Mouse (Mus musculus) myocyte (in vitro differentiated cells): ENCODE data around the gene Zfp827. TPM values are rescaled to one million over a fixed set of nuclear protein-coding genes. Genes with fewer than 3 reads are reported as not detected.

Source experiments
- H3K27me3 ChIP-seq: one replicate; pipeline ENCODE4 v1.6.1; 2011; ENCODE audit not compliant: control insufficient read depth, insufficient read depth, insufficient read length
- H3K36me3 ChIP-seq: one replicate; pipeline ENCODE4 v1.6.1; 2011; ENCODE audit not compliant: control insufficient read depth, insufficient read depth
- H3K4me2 ChIP-seq: one replicate; pipeline ENCODE4 v1.6.1; 2011; ENCODE audit warnings: low read depth, control low read depth
- H3K4me3 ChIP-seq: one replicate; pipeline ENCODE4 v1.5.1; 2011; ENCODE audit warnings: mild to moderate bottlenecking, control low read depth, moderate library complexity
- H3K79me2 ChIP-seq: one replicate; pipeline ENCODE4 v1.6.1; 2011; ENCODE audit not compliant: control insufficient read depth, insufficient read depth
- H3ac ChIP-seq: one replicate; pipeline ENCODE4 v1.6.1; 2011; ENCODE audit not compliant: control insufficient read depth, insufficient read length
- CEBPB ChIP-seq: IDR thresholded peaks from 2 replicates; pipeline ENCODE4 v1.6.1; 2011; ENCODE audit warnings: mild to moderate bottlenecking, moderate library complexity; ENCODE audit not compliant: poor library complexity, insufficient read depth, severe bottlenecking
- E2F4 ChIP-seq: IDR thresholded peaks from one replicate; pipeline ENCODE4 v1.6.1; 2011; ENCODE audit warnings: mild to moderate bottlenecking, control low read depth, moderate library complexity; ENCODE audit not compliant: insufficient read depth
- MAX ChIP-seq: IDR thresholded peaks from one replicate; pipeline ENCODE4 v1.6.1; 2011; ENCODE audit warnings: low read depth, mild to moderate bottlenecking, control low read depth
- MYOD1 ChIP-seq, 3 experiments: IDR thresholded peaks; one replicate each; pipeline ENCODE4 v1.6.1; 2011; ENCODE audit warnings: control low read depth in 2 of 3, low read depth in 2 of 3, mild to moderate bottlenecking in 2 of 3, moderate library complexity in 1 of 3; ENCODE audit not compliant: insufficient read length in 2 of 3, control insufficient read depth in 1 of 3
- MYOG ChIP-seq, 3 experiments: IDR thresholded peaks; one replicate each; pipeline ENCODE4 v1.6.1; 2011; ENCODE audit warnings: control low read depth in 2 of 3, low read depth in 2 of 3, mild to moderate bottlenecking in 2 of 3; ENCODE audit not compliant: insufficient read length in 2 of 3, control insufficient read depth in 1 of 3, insufficient read depth in 1 of 3
- POLR2A ChIP-seq: IDR thresholded peaks from one replicate; pipeline ENCODE4 v1.6.1; 2011; ENCODE audit warnings: low read depth, mild to moderate bottlenecking, control low read depth, moderate library complexity; ENCODE audit not compliant: insufficient read length
- POLR2AphosphoS2 ChIP-seq: IDR thresholded peaks from one replicate; pipeline ENCODE4 v1.6.1; 2011; ENCODE audit warnings: low read depth, control low read depth; ENCODE audit not compliant: insufficient read length
- REST ChIP-seq: IDR thresholded peaks from one replicate; pipeline ENCODE4 v1.6.1; 2011; ENCODE audit warnings: mild to moderate bottlenecking, control low read depth, moderate library complexity; ENCODE audit not compliant: insufficient read depth, insufficient read length
- SRF ChIP-seq: IDR thresholded peaks from one replicate; pipeline ENCODE4 v1.6.1; 2011; ENCODE audit warnings: low read depth; ENCODE audit not compliant: control insufficient read depth, insufficient read length
- TCF12 ChIP-seq: IDR thresholded peaks from one replicate; pipeline ENCODE4 v1.6.1; 2011; ENCODE audit warnings: mild to moderate bottlenecking, control low read depth; ENCODE audit not compliant: poor library complexity, insufficient read depth, severe bottlenecking
- TCF3 ChIP-seq: IDR thresholded peaks from one replicate; pipeline ENCODE4 v1.6.1; 2011; ENCODE audit warnings: low read depth, control low read depth; ENCODE audit not compliant: insufficient read length
- USF1 ChIP-seq: IDR thresholded peaks from one replicate; pipeline ENCODE4 v1.6.1; 2011; ENCODE audit warnings: low read depth, mild to moderate bottlenecking, control low read depth, moderate library complexity
- polyA plus RNA-seq: library from polyadenylated mRNA; unstranded; fragments of >200 nt; fragmentation: generic; extraction: Trizol; gene quantifications from one replicate; pipeline ENCODE4 v1.2.1, GENCODE M21; 2012; ENCODE audit warnings: missing spikeins

Gene Zfp827
- polyA plus RNA-seq, 1 experiment = 7.7 TPM

DNA sequence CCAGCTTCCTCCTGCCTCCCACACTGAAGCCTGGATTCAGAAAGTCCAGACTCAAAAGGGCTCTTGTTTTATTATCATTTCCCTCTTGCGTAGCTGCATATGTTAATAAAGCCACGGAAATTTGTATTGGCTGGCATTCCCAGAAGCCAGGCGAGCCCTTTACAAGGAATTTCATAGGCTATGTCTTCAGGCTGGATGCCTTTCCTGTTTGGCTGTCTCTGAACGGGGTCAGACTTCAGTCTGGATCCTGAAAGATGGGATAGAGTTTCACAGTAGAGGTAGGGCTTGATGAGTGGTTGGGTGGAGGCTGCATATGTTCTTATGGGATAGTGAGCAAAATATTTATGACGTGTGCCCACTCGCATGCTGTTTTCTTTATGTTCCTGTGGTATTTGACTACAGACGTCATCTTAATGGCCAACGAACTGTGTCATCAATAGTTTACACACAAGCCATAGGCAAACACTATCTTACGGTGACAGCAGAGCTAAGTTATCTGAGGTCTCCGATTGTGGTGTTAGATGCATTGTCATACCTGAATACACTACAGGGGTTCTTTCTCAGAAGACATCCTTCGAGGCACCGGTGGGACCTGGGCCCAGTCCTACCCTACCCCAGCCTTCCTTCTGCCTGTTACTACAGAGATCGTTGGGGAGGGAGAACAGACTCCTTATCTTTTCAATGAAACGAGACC, 75.1 kb downstream of the Zfp827 start:
- TF ChIP-seq MYOG (IDR thresholded peaks at IDR 0.05; ENCODE audit: control insufficient read depth in 1 of 3, insufficient read depth in 1 of 3, insufficient read length in 2 of 3, low read depth in 2 of 3) (no peak), TCF3 (no peak), E2F4 (no peak), POLR2AphosphoS2 (no peak), CEBPB (no peak), REST (no peak), POLR2A (no peak), MYOD1 (IDR thresholded peaks at IDR 0.05; ENCODE audit: control insufficient read depth in 1 of 3, insufficient read length in 2 of 3, low read depth in 2 of 3) (no peak), USF1 (no peak), TCF12 (no peak), MAX (no peak), SRF (no peak)
- Histone ChIP-seq H3K4me2 (no peak overlapping the region), H3K79me2 (no peaks in the 10 kb centered on the region), H3K36me3 (peaks cover 13% of the 10 kb centered on the region), H3K27me3 (no peaks in the 10 kb centered on the region), H3ac (no peak overlapping the region), H3K4me3 (no peak overlapping the region)

DNA sequence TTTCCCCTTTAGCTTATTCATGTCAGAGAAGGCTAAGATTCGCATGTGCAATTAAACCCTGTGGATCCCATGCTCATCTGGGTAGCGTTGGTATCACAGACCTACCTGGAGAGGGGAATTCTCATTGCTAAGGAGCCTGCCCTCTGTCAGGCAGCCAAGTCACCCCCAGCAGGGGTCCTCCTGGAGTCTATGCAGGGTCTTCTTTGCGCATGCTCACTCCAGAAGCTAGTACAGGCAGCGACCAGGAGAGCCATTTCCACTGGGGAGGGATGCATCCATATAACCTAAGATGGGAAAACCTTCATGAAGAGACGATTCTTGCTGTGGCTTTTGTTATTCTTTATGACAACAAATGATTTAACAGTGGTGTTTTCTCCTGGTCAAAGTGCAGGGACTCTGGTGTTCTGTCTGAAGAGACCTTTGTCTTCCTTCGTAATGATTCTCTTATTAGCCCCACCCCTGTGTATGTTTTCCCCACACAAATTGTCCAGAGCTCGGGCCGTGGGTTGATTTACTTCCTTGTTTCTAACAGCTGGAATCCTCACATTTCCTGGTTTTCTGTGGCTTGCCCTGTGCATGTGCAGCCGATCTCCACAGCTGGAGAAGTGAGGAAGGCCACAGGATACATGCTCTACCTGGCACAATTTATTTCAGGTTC, 75.8 kb downstream of the Zfp827 start:
- Histone ChIP-seq H3K27me3 (no peaks in the 10 kb centered on the region), H3K4me3 (no peak overlapping the region), H3K79me2 (no peaks in the 10 kb centered on the region), H3K36me3 (peaks cover 13% of the 10 kb centered on the region), H3ac (no peak overlapping the region), H3K4me2 (no peak overlapping the region)
- no peak for TF ChIP-seq REST
- TF ChIP-seq USF1 = no peak
- no peak for TF ChIP-seq MYOG (IDR thresholded peaks at IDR 0.05; ENCODE audit: control insufficient read depth in 1 of 3, insufficient read depth in 1 of 3, insufficient read length in 2 of 3, low read depth in 2 of 3)
- no peak for TF ChIP-seq TCF3
- no peak for TF ChIP-seq CEBPB

DNA sequence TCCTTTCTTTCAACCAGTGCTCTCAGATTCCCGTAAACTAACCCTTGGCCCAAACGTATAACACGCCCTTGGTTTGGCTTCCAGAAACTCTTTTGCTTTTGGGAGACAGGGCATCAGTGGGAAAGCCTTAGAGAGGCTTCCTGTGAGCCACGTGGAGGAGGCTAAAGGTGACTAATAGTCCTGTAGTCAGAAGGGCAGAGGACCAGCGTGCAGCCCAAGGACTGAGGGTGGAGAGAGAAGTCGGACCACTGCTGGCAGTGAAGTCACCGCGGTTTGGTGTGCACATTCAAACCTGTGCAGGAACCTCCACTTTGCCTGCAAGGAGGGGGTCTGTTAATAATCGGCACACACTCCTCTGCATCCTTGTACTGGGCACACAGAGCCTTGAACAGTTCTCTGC, 76.4 kb downstream of the Zfp827 start:
- no peak for TF ChIP-seq E2F4
- TF ChIP-seq CEBPB = no peak
- no peak for TF ChIP-seq SRF
- no peak for TF ChIP-seq POLR2A
- no peak for TF ChIP-seq MYOD1 (IDR thresholded peaks at IDR 0.05; ENCODE audit: control insufficient read depth in 1 of 3, insufficient read length in 2 of 3, low read depth in 2 of 3)
- TF ChIP-seq MAX = no peak
- no peak for TF ChIP-seq TCF12
- no peak for TF ChIP-seq USF1
- no peak for TF ChIP-seq REST
- no peak for TF ChIP-seq TCF3
- no peak for TF ChIP-seq MYOG (IDR thresholded peaks at IDR 0.05; ENCODE audit: control insufficient read depth in 1 of 3, insufficient read depth in 1 of 3, insufficient read length in 2 of 3, low read depth in 2 of 3)
- no peak for TF ChIP-seq POLR2AphosphoS2
- H3K4me2 ChIP-seq = no peak overlapping the region
- no peak overlapping the region for H3ac ChIP-seq
- no peaks in the 10 kb centered on the region for H3K79me2 ChIP-seq
- no peak overlapping the region for H3K4me3 ChIP-seq
- H3K27me3 ChIP-seq = no peaks in the 10 kb centered on the region
- peaks cover 13% of the 10 kb centered on the region for H3K36me3 ChIP-seq

DNA sequence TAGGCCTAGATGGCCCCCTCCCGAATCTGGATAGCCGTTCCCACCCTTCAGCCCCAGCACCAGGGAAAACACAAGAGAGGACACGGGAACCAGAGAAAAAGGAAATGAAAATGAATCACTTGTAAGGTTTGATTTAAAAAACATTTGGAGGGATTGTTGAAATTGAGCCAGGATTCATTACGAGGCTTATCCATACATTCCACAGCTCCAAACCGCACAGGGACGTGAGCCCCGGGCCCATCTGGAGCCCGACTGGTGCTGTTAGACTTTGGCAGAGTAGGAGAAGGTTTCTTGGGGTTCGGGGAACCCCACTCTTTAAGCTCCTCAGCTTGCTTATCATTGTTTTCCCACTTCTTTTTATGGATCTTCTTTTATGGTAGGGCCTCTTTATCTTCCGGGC, 76.9 kb downstream of the Zfp827 start:
- TF ChIP-seq TCF3 (no peak), TCF12 (no peak), MYOG (IDR thresholded peaks at IDR 0.05; ENCODE audit: control insufficient read depth in 1 of 3, insufficient read depth in 1 of 3, insufficient read length in 2 of 3, low read depth in 2 of 3) (no peak), CEBPB (no peak), E2F4 (no peak), MYOD1 (IDR thresholded peaks at IDR 0.05; ENCODE audit: control insufficient read depth in 1 of 3, insufficient read length in 2 of 3, low read depth in 2 of 3) (no peak), USF1 (no peak), SRF (no peak), POLR2AphosphoS2 (no peak), REST (no peak), POLR2A (no peak), MAX (no peak)
- H3K79me2 ChIP-seq = no peaks in the 10 kb centered on the region
- no peak overlapping the region for H3K4me3 ChIP-seq
- no peak overlapping the region for H3ac ChIP-seq
- H3K36me3 ChIP-seq = peaks cover 13% of the 10 kb centered on the region
- no peaks in the 10 kb centered on the region for H3K27me3 ChIP-seq
- no peak overlapping the region for H3K4me2 ChIP-seq
